Mouse (Mus musculus) stomach, embryonic 14.5 days (tissue): ENCODE data around the gene Khnyn. TPM values are rescaled to one million over a fixed set of nuclear protein-coding genes. Genes with fewer than 3 reads are reported as not detected.

Experiments used
- ATAC-seq: fragments of 200-750 bp; cut with Nextera tagmentation; 2 replicates; pipeline ENCODE4 v1.8.0; 2017; ENCODE audit warnings: low read depth, moderate TSS enrichment; ENCODE audit not compliant: insufficient number of reproducible peaks, insufficient read depth, low FRiP score
- H3K27ac ChIP-seq: fragments of 300-500 bp; sonication (generic); 2 replicates; pipeline ENCODE4 v1.5.1; 2014; ENCODE audit warnings: mild to moderate bottlenecking, low read length, moderate library complexity, mixed read lengths
- H3K27me3 ChIP-seq: fragments of 300-500 bp; sonication (generic); 2 replicates; pipeline ENCODE4 v1.6.1; 2014; ENCODE audit warnings: low read length, control low read depth, mixed read lengths; ENCODE audit not compliant: control insufficient read depth, insufficient read depth
- H3K36me3 ChIP-seq: fragments of 300-500 bp; sonication (generic); 2 replicates; pipeline ENCODE4 v1.6.1; 2014; ENCODE audit warnings: mild to moderate bottlenecking, control low read depth, low read length, moderate library complexity, mixed read lengths; ENCODE audit not compliant: control insufficient read depth, insufficient read depth
- H3K4me1 ChIP-seq: fragments of 300-500 bp; sonication (generic); 2 replicates; pipeline ENCODE4 v1.6.1; 2014; ENCODE audit warnings: low read length, control low read depth, mixed read lengths; ENCODE audit not compliant: control insufficient read depth, insufficient read depth
- H3K4me2 ChIP-seq: fragments of 300-500 bp; sonication (generic); replicated peaks from 2 replicates; pipeline ENCODE4 v1.6.1; 2014; ENCODE audit warnings: low read depth, low read length, control low read depth
- H3K4me3 ChIP-seq: fragments of 300-500 bp; sonication (generic); 2 replicates; pipeline ENCODE4 v1.5.1; 2014; ENCODE audit warnings: low read depth, low read length, control low read depth
- H3K9ac ChIP-seq: fragments of 300-500 bp; sonication (generic); replicated peaks from 2 replicates; pipeline ENCODE4 v1.6.1; 2014; ENCODE audit warnings: low read depth, mild to moderate bottlenecking, control low read depth, low read length, moderate library complexity, mixed read lengths
- H3K9me3 ChIP-seq: fragments of 300-500 bp; sonication (generic); 2 replicates; pipeline ENCODE4 v1.6.1; 2016; ENCODE audit warnings: low read depth, low read length, control low read depth; ENCODE audit not compliant: control insufficient read depth
- WGBS: fragments of 180-500 bp; shearing (Covaris S2); extraction: QIAGEN DNeasy Blood & Tissue Kit; methylation state at CpG from one replicate; pipeline ENCODE4 v1.1.7; 2014; 5-methylcytosine and 5-hydroxymethylcytosine counted together
- polyA plus RNA-seq: library from polyadenylated mRNA; unstranded; fragments of >200 nt; fragmentation: Nextera tagmentation; extraction: Ambion mirVana; gene quantifications from 2 replicates; pipeline ENCODE4 v1.2.1, GENCODE M21; 2014

Khnyn gene
- polyA plus RNA-seq, 1 experiment from 2014 or later: 10.4 TPM

- H3K36me3 ChIP-seq: peaks cover 71% of the 10 kb centered on the region
- no peaks in the 10 kb centered on the region for H3K9me3 ChIP-seq
- H3K4me3 ChIP-seq: no peak overlapping the region
- no peak overlapping the region for H3K27ac ChIP-seq
- peaks cover 4% of the 10 kb centered on the region; the same call in 1 of the 2 replicates for H3K4me1 ChIP-seq
- H3K9ac ChIP-seq: no peak overlapping the region
- H3K27me3 ChIP-seq: no peaks in the 10 kb centered on the region
- 89% methylated on average over 14 of the region's 14 CpGs for WGBS
- no peak overlapping the region for H3K4me2 ChIP-seq
- ATAC-seq: no peak
These were observed 16.3 kb upstream of the Khnyn start for GRCm38 (mm10) chr14:55868230-55869026.

GRCm38 (mm10) chr14:55869538-55869937 is 15.2 kb upstream of the Khnyn start:
- no peak overlapping the region for H3K9ac ChIP-seq
- no peak overlapping the region for H3K27ac ChIP-seq
- 93% methylated on average over 6 of the region's 6 CpGs for WGBS
- H3K9me3 ChIP-seq: no peaks in the 10 kb centered on the region
- peaks cover 5% of the 10 kb centered on the region; the same call in 1 of the 2 replicates for H3K4me1 ChIP-seq
- no peak overlapping the region for H3K4me3 ChIP-seq
- H3K27me3 ChIP-seq: no peaks in the 10 kb centered on the region
- peaks cover 65% of the 10 kb centered on the region for H3K36me3 ChIP-seq
- ATAC-seq: no peak
- H3K4me2 ChIP-seq: no peak overlapping the region

GRCm38 (mm10) chr14:55872039-55872438 is 12.7 kb upstream of the Khnyn start:
- no peak for ATAC-seq
- Histone ChIP-seq H3K4me2 (no peak overlapping the region), H3K9ac (no peak overlapping the region), H3K27ac (no peak overlapping the region), H3K4me1 (peaks cover 5% of the 10 kb centered on the region; the same call in 1 of the 2 replicates), H3K9me3 (no peaks in the 10 kb centered on the region), H3K36me3 (peaks cover 40% of the 10 kb centered on the region), H3K4me3 (no peak overlapping the region), H3K27me3 (no peaks in the 10 kb centered on the region)
- WGBS: 88% methylated on average over 12 of the region's 12 CpGs

GRCm38 (mm10) chr14:55872551-55872950 is 12.2 kb upstream of the Khnyn start:
- no peak for ATAC-seq
- Histone ChIP-seq H3K9ac (no peak overlapping the region), H3K4me2 (no peak overlapping the region), H3K27me3 (no peaks in the 10 kb centered on the region), H3K9me3 (no peaks in the 10 kb centered on the region), H3K4me1 (peaks cover 7% of the 10 kb centered on the region; the same call in 1 of the 2 replicates), H3K36me3 (peaks cover 40% of the 10 kb centered on the region), H3K27ac (no peak overlapping the region), H3K4me3 (no peak overlapping the region)
- 85% methylated on average over 17 of the region's 17 CpGs for WGBS

- Histone ChIP-seq H3K4me2 (0 out of 2 replicates have a peak overlapping the region, but pooled peaks have one; percentile 25), H3K27me3 (no peaks in the 10 kb centered on the region), H3K9me3 (no peaks in the 10 kb centered on the region), H3K4me3 (no peak overlapping the region), H3K9ac (no peak overlapping the region), H3K27ac (no peak overlapping the region), H3K4me1 (peaks cover 12% of the 10 kb centered on the region; the same call in 1 of the 2 replicates), H3K36me3 (peaks cover 33% of the 10 kb centered on the region)
- 81% methylated on average over 8 of the region's 8 CpGs for whole genome bisulfite sequencing
- no peak for ATAC-seq
These were observed 11.5 kb upstream of the Khnyn start for GRCm38 (mm10) chr14:55873242-55873713.

- H3K27ac ChIP-seq: no peak overlapping the region
- WGBS: 12% methylated on average over 30 of the region's 30 CpGs
- H3K9me3 ChIP-seq: no peaks in the 10 kb centered on the region
- H3K4me2 ChIP-seq: peak overlapping the region; percentile 25
- H3K9ac ChIP-seq: no peak overlapping the region
- peaks cover 12% of the 10 kb centered on the region; the same call in 1 of the 2 replicates for H3K4me1 ChIP-seq
- H3K4me3 ChIP-seq: no peak overlapping the region
- H3K36me3 ChIP-seq: peaks cover 25% of the 10 kb centered on the region
- ATAC-seq: peak; percentile 61; the same call in 1 of the 2 replicates
- H3K27me3 ChIP-seq: no peaks in the 10 kb centered on the region
These were observed 10.7 kb upstream of the Khnyn start for GRCm38 (mm10) chr14:55873714-55874683.

GRCm38 (mm10) chr14:55877469-55878315 is 7.1 kb upstream of the Khnyn start:
- no peak overlapping the region for H3K4me3 ChIP-seq
- WGBS: 12% methylated on average over 14 of the region's 14 CpGs
- H3K36me3 ChIP-seq: no peaks in the 10 kb centered on the region
- H3K4me2 ChIP-seq: peak overlapping the region; percentile 20; the same call in 1 of the 2 replicates
- peaks cover 12% of the 10 kb centered on the region; the same call in 1 of the 2 replicates for H3K4me1 ChIP-seq
- H3K9me3 ChIP-seq: no peaks in the 10 kb centered on the region
- ATAC-seq: no peak
- H3K27me3 ChIP-seq: no peaks in the 10 kb centered on the region
- H3K9ac ChIP-seq: no peak overlapping the region
- H3K27ac ChIP-seq: no peak overlapping the region
